In genomic region chr4:41479456-41479804, GRCm38 (mm10) we compare ENCODE assay signal across 10 mouse cellular contexts. TPM values are rescaled to one million over a fixed set of nuclear protein-coding genes. Genes with fewer than 3 reads are reported as not detected.
DNase-seq lines count a peak whose midpoint lies in the region; ATAC-seq and TF ChIP-seq lines count a peak whose summit lies in the region.
"Had no signal": no experiment of that assay in that cellular context is flagged by ENCODE, and none has a peak within 500 bp of the region (broad histone marks: within the 10 kb centered on the region; RNA-seq: fewer than 3 reads in every experiment).

No protein-coding gene starts in this region.

- DNase-seq in intestine, embryonic 14.5 days (ENCODE audit: low spot score), result no peak
- DNase-seq: cerebellum, adult 11 months had no signal

- H3K9me3 ChIP-seq in intestine, embryonic 14.5 days (ENCODE audit: control insufficient read depth, low read length), result no peaks in the 10 kb centered on the region
- no peaks in the 10 kb centered on the region for H3K9me3 ChIP-seq in intestine, postnatal 0 days (ENCODE audit: control insufficient read depth)
- H3K9me3 ChIP-seq in embryonic facial prominence, embryonic 13.5 days, result no peaks in the 10 kb centered on the region
- H3K9me3 ChIP-seq in lung, embryonic 16.5 days (ENCODE audit: control insufficient read depth, low read length), result no peaks in the 10 kb centered on the region
- no peaks in the 10 kb centered on the region for H3K9me3 ChIP-seq in forebrain, embryonic 12.5 days
- H3K9me3 ChIP-seq: neural tube, embryonic 12.5 days had no signal

- ATAC-seq in intestine, embryonic 14.5 days (replicated peaks; ENCODE audit: low FRiP score, low TSS enrichment, low read depth), result no peak; the same call in 1 of the 2 replicates
- ATAC-seq in intestine, postnatal 0 days, result no peak
- ATAC-seq in embryonic facial prominence, embryonic 13.5 days (ENCODE audit: insufficient number of reproducible peaks, insufficient read depth, low FRiP score, low TSS enrichment, low read depth), result no peak
- peak; percentile 59 for ATAC-seq in lung, embryonic 16.5 days (ENCODE audit: low read depth)
- ATAC-seq in forebrain, embryonic 12.5 days (ENCODE audit: low FRiP score), result no peak
- no peak for ATAC-seq in megakaryocyte-erythroid progenitor cell, adult 5-6 weeks (replicated peaks; ENCODE audit: low FRiP score, low TSS enrichment, poor library complexity, severe bottlenecking)

- H3K4me1 ChIP-seq in intestine, embryonic 14.5 days (replicated peaks; ENCODE audit: control insufficient read depth, insufficient read depth, low read length), result peaks cover 11% of the 10 kb centered on the region
- H3K4me1 ChIP-seq in intestine, postnatal 0 days (replicated peaks; ENCODE audit: control insufficient read depth, insufficient read depth, low read length), result no peaks in the 10 kb centered on the region
- peaks cover 14% of the 10 kb centered on the region for H3K4me1 ChIP-seq in brown adipose tissue, adult 24 weeks (ENCODE audit: control insufficient read depth, insufficient read depth, insufficient read length, low read length)
- H3K4me1 ChIP-seq in embryonic facial prominence, embryonic 13.5 days, result peaks cover 31% of the 10 kb centered on the region
- H3K4me1 ChIP-seq in lung, embryonic 16.5 days (replicated peaks; ENCODE audit: control insufficient read depth, insufficient read depth, low read length), result peaks cover 15% of the 10 kb centered on the region
- peaks cover 2% of the 10 kb centered on the region; the same call in 1 of the 2 replicates for H3K4me1 ChIP-seq in forebrain, embryonic 12.5 days
- H3K4me1 ChIP-seq: neural tube, embryonic 12.5 days had no signal

- H3K4me3 ChIP-seq in intestine, embryonic 14.5 days (ENCODE audit: low read depth, low read length), result no peak overlapping the region
- no peak overlapping the region for H3K4me3 ChIP-seq in intestine, postnatal 0 days (ENCODE audit: low read depth, low read length)
- no peak overlapping the region for H3K4me3 ChIP-seq in brown adipose tissue, adult 24 weeks (ENCODE audit: insufficient read depth, low read depth, low read length)
- H3K4me3 ChIP-seq in embryonic facial prominence, embryonic 13.5 days, result no peak overlapping the region
- no peak overlapping the region for H3K4me3 ChIP-seq in lung, embryonic 16.5 days (ENCODE audit: low read length)
- H3K4me3 ChIP-seq in forebrain, embryonic 12.5 days (replicated peaks), result no peak overlapping the region
- H3K4me3 ChIP-seq: heart, adult 2 months; neural tube, embryonic 12.5 days had no signal

- TF ChIP-seq CTCF in intestine, postnatal 0 days (IDR thresholded peaks at IDR 0.05; ENCODE audit: low read depth), result no peak

- H3K9ac ChIP-seq in intestine, embryonic 14.5 days (ENCODE audit: low read length), result no peak overlapping the region
- no peak overlapping the region for H3K9ac ChIP-seq in intestine, postnatal 0 days (ENCODE audit: low read depth, low read length)
- no peak overlapping the region for H3K9ac ChIP-seq in embryonic facial prominence, embryonic 13.5 days
- no peak overlapping the region for H3K9ac ChIP-seq in lung, embryonic 16.5 days (ENCODE audit: low read length)
- no peak overlapping the region for H3K9ac ChIP-seq in forebrain, embryonic 12.5 days
- H3K9ac ChIP-seq: neural tube, embryonic 12.5 days had no signal

- WGBS in intestine, embryonic 14.5 days, result 67% methylated on average over 1 of the region's 1 CpGs
- WGBS in intestine, postnatal 0 days, result 79% methylated on average over 1 of the region's 1 CpGs
- WGBS in embryonic facial prominence, embryonic 13.5 days, result 27% methylated on average over 1 of the region's 1 CpGs
- 31% methylated on average over 1 of the region's 1 CpGs for WGBS in lung, embryonic 16.5 days
- WGBS in forebrain, embryonic 12.5 days, result 75% methylated on average over 1 of the region's 1 CpGs

- H3K36me3 ChIP-seq in intestine, embryonic 14.5 days (ENCODE audit: control insufficient read depth, insufficient read depth, low read length), result no peaks in the 10 kb centered on the region
- peaks cover 24% of the 10 kb centered on the region for H3K36me3 ChIP-seq in intestine, postnatal 0 days (ENCODE audit: control insufficient read depth, insufficient read depth)
- peaks cover 21% of the 10 kb centered on the region; the same call in 1 of the 2 replicates for H3K36me3 ChIP-seq in embryonic facial prominence, embryonic 13.5 days
- no peaks in the 10 kb centered on the region for H3K36me3 ChIP-seq in lung, embryonic 16.5 days (ENCODE audit: control insufficient read depth, insufficient read depth, low read length)
- peaks cover 13% of the 10 kb centered on the region; the same call in 1 of the 2 replicates for H3K36me3 ChIP-seq in forebrain, embryonic 12.5 days (replicated peaks)

- H3K27ac ChIP-seq in intestine, embryonic 14.5 days (ENCODE audit: low read depth), result peak overlapping the region; percentile 23
- H3K27ac ChIP-seq in intestine, postnatal 0 days (ENCODE audit: low read depth, low read length), result no peak overlapping the region
- peak overlapping the region; percentile 31; the same call in 1 of the 2 replicates for H3K27ac ChIP-seq in brown adipose tissue, adult 24 weeks (replicated peaks; ENCODE audit: low read depth, low read length)
- H3K27ac ChIP-seq in embryonic facial prominence, embryonic 13.5 days, result peak overlapping the region; percentile 33
- peak overlapping the region; percentile 57 for H3K27ac ChIP-seq in lung, embryonic 16.5 days (ENCODE audit: low read length)
- H3K27ac ChIP-seq in forebrain, embryonic 12.5 days, result no peak overlapping the region
- H3K27ac ChIP-seq: neural tube, embryonic 12.5 days had no signal

- no peak overlapping the region for H3K4me2 ChIP-seq in intestine, embryonic 14.5 days (ENCODE audit: low read length)
- no peak overlapping the region for H3K4me2 ChIP-seq in intestine, postnatal 0 days (replicated peaks; ENCODE audit: low read depth)
- H3K4me2 ChIP-seq in embryonic facial prominence, embryonic 13.5 days, result no peak overlapping the region
- no peak overlapping the region for H3K4me2 ChIP-seq in lung, embryonic 16.5 days (ENCODE audit: low read depth, low read length)
- H3K4me2 ChIP-seq in forebrain, embryonic 12.5 days, result no peak overlapping the region
- H3K4me2 ChIP-seq: neural tube, embryonic 12.5 days had no signal

- H3K27me3 ChIP-seq in intestine, embryonic 14.5 days (replicated peaks; ENCODE audit: control insufficient read depth, insufficient read depth, low read length), result no peaks in the 10 kb centered on the region
- H3K27me3 ChIP-seq in intestine, postnatal 0 days (replicated peaks; ENCODE audit: control insufficient read depth, insufficient read depth, low read length), result no peaks in the 10 kb centered on the region
- H3K27me3 ChIP-seq in embryonic facial prominence, embryonic 13.5 days, result no peaks in the 10 kb centered on the region
- H3K27me3 ChIP-seq in lung, embryonic 16.5 days (ENCODE audit: control insufficient read depth, insufficient read depth, low read depth, low read length), result no peaks in the 10 kb centered on the region
- H3K27me3 ChIP-seq in forebrain, embryonic 12.5 days, result no peaks in the 10 kb centered on the region
- H3K27me3 ChIP-seq: neural tube, embryonic 12.5 days had no signal

RNA-seq across cellular contexts. Expression of gene Nudt2, which starts 14.5 kb away (rescaled TPM):
- polyA plus RNA-seq in intestine, embryonic 14.5 days (2014; fragmentation: Nextera tagmentation; extraction: Ambion mirVana), result 57.7 and 58.7 TPM in 2 replicates
- 34.9 and 35.7 TPM in 2 replicates for polyA plus RNA-seq in intestine, postnatal 0 days (2015; fragmentation: Nextera tagmentation; extraction: Ambion mirVana)
- 60.1 and 71.7 TPM in 2 replicates for polyA plus RNA-seq in brown adipose tissue, adult 24 weeks (2012; ENCODE audit: insufficient read depth, insufficient read length, missing spikeins)
- 49.5 and 54.1 TPM in 2 replicates for polyA plus RNA-seq in embryonic facial prominence, embryonic 13.5 days (2015; fragmentation: Nextera tagmentation; extraction: Ambion mirVana)
- polyA plus RNA-seq in lung, embryonic 16.5 days (2015; fragmentation: Nextera tagmentation; extraction: Ambion mirVana), result 46.9 and 47.6 TPM in 2 replicates
- polyA plus RNA-seq in forebrain, embryonic 12.5 days (2016; fragmentation: Nextera tagmentation; extraction: Ambion mirVana), result 64.0 and 68.2 TPM in 2 replicates
- 18.1 and 27.4 TPM in 2 replicates for total RNA-seq in megakaryocyte-erythroid progenitor cell, adult 5-6 weeks (2014; fragmentation: Nextera tagmentation)
- total RNA-seq in megakaryocyte-erythroid progenitor cell, adult 5-6 weeks (2017), result 18.2 and 40.3 TPM in 2 replicates

RNA-seq across cellular contexts. Expression of gene Kif24, which starts 14.7 kb away (rescaled TPM):
- polyA plus RNA-seq in intestine, embryonic 14.5 days (2014; fragmentation: Nextera tagmentation; extraction: Ambion mirVana), result 5.9 and 7.4 TPM in 2 replicates
- 1.3 and 1.4 TPM in 2 replicates for polyA plus RNA-seq in intestine, postnatal 0 days (2015; fragmentation: Nextera tagmentation; extraction: Ambion mirVana)
- 0.55 TPM in 1 of 2 replicates, not detected in the other for polyA plus RNA-seq in brown adipose tissue, adult 24 weeks (2012; ENCODE audit: insufficient read depth, insufficient read length, missing spikeins)
- 7.6 and 9.6 TPM in 2 replicates for polyA plus RNA-seq in embryonic facial prominence, embryonic 13.5 days (2015; fragmentation: Nextera tagmentation; extraction: Ambion mirVana)
- polyA plus RNA-seq in lung, embryonic 16.5 days (2015; fragmentation: Nextera tagmentation; extraction: Ambion mirVana), result 8.3 and 8.4 TPM in 2 replicates
- 14.3 and 17.9 TPM in 2 replicates for polyA plus RNA-seq in forebrain, embryonic 12.5 days (2016; fragmentation: Nextera tagmentation; extraction: Ambion mirVana)
- 29.6 and 35.0 TPM in 2 replicates for total RNA-seq in megakaryocyte-erythroid progenitor cell, adult 5-6 weeks (2014; fragmentation: Nextera tagmentation)
- total RNA-seq in megakaryocyte-erythroid progenitor cell, adult 5-6 weeks (2017), result 10.8 and 14.9 TPM in 2 replicates

RNA-seq across cellular contexts. Expression of gene AI464131, which starts 23.4 kb away (rescaled TPM):
- 6.1 and 6.9 TPM in 2 replicates for polyA plus RNA-seq in intestine, embryonic 14.5 days (2014; fragmentation: Nextera tagmentation; extraction: Ambion mirVana)
- 11.6 and 13.7 TPM in 2 replicates for polyA plus RNA-seq in intestine, postnatal 0 days (2015; fragmentation: Nextera tagmentation; extraction: Ambion mirVana)
- polyA plus RNA-seq in brown adipose tissue, adult 24 weeks (2012; ENCODE audit: insufficient read depth, insufficient read length, missing spikeins), result 8.7 and 13.8 TPM in 2 replicates
- polyA plus RNA-seq in embryonic facial prominence, embryonic 13.5 days (2015; fragmentation: Nextera tagmentation; extraction: Ambion mirVana), result 8.3 and 12.2 TPM in 2 replicates
- polyA plus RNA-seq in lung, embryonic 16.5 days (2015; fragmentation: Nextera tagmentation; extraction: Ambion mirVana), result 6.0 and 6.4 TPM in 2 replicates
- polyA plus RNA-seq in forebrain, embryonic 12.5 days (2016; fragmentation: Nextera tagmentation; extraction: Ambion mirVana), result 6.3 and 7.8 TPM in 2 replicates
- total RNA-seq in megakaryocyte-erythroid progenitor cell, adult 5-6 weeks (2014; fragmentation: Nextera tagmentation), result 0.15 TPM in 1 of 2 replicates, not detected in the other
- not detected in 2 replicates for total RNA-seq in megakaryocyte-erythroid progenitor cell, adult 5-6 weeks (2017)

RNA-seq across cellular contexts. Expression of gene 1110017D15Rik, which starts 37.7 kb away (rescaled TPM):
- 0.61 and 0.83 TPM in 2 replicates for polyA plus RNA-seq in intestine, embryonic 14.5 days (2014; fragmentation: Nextera tagmentation; extraction: Ambion mirVana)
- polyA plus RNA-seq in intestine, postnatal 0 days (2015; fragmentation: Nextera tagmentation; extraction: Ambion mirVana), result 0.52 and 2.0 TPM in 2 replicates
- not detected in 2 replicates for polyA plus RNA-seq in brown adipose tissue, adult 24 weeks (2012; ENCODE audit: insufficient read depth, insufficient read length, missing spikeins)
- polyA plus RNA-seq in embryonic facial prominence, embryonic 13.5 days (2015; fragmentation: Nextera tagmentation; extraction: Ambion mirVana), result 3.2 and 5.7 TPM in 2 replicates
- polyA plus RNA-seq in lung, embryonic 16.5 days (2015; fragmentation: Nextera tagmentation; extraction: Ambion mirVana), result 15.7 and 18.6 TPM in 2 replicates
- 7.2 and 10.5 TPM in 2 replicates for polyA plus RNA-seq in forebrain, embryonic 12.5 days (2016; fragmentation: Nextera tagmentation; extraction: Ambion mirVana)
- total RNA-seq in megakaryocyte-erythroid progenitor cell, adult 5-6 weeks (2014; fragmentation: Nextera tagmentation), result not detected in 2 replicates
- total RNA-seq in megakaryocyte-erythroid progenitor cell, adult 5-6 weeks (2017), result not detected in 2 replicates
- total RNA-seq: heart, adult 2 months had no signal

Comparison
In these comparisons a context has a peak if more than half of its experiments do, and no peak if none do; other contexts are left out.
1. H3K27ac ChIP-seq: peak in intestine, embryonic 14.5 days (single experiment), brown adipose tissue, adult 24 weeks (single experiment), embryonic facial prominence, embryonic 13.5 days (single experiment) and lung, embryonic 16.5 days (single experiment); none in intestine, postnatal 0 days (single experiment) and forebrain, embryonic 12.5 days (single experiment).